Mouse (Mus musculus) lung, adult 18-20 months (tissue): ENCODE measurements around the gene Tubb2a.

Experiments used
- DNase-seq, 2 experiments: peaks; one replicate each; pipeline ENCODE4 v3.0.0; 2022; ENCODE audit warnings: mixed read lengths in 2 of 2

The Tubb2a gene

GRCm38 (mm10) chr13:34077492-34078271, at the start of gene Tubb2a:
Gene Tubb2a (minus strand): TSS chr13:34078007.
- peak; percentile 93 to 95 for DNase-seq

- DNase-seq: no peak
These were observed 47.9 kb upstream of the Tubb2a start for GRCm38 (mm10) chr13:34125711-34126110.

GRCm38 (mm10) chr13:34120536-34120935, 42.7 kb upstream of the Tubb2a start:
- DNase-seq: no peak

- DNase-seq: no peak
These were observed 41.6 kb upstream of the Tubb2a start for GRCm38 (mm10) chr13:34119406-34119805.

- DNase-seq: no peak
These were observed 41.0 kb upstream of the Tubb2a start for GRCm38 (mm10) chr13:34118816-34119215.

- DNase-seq: no peak
These were observed 38.7 kb upstream of the Tubb2a start for GRCm38 (mm10) chr13:34116508-34116907.

- no peak for DNase-seq
These were observed 36.8 kb upstream of the Tubb2a start for GRCm38 (mm10) chr13:34114654-34115053.

GRCm38 (mm10) chr13:34113086-34113485, 35.3 kb upstream of the Tubb2a start:
- DNase-seq: no peak

- DNase-seq: peak; percentile 55 to 81
These were observed 34.7 kb upstream of the Tubb2a start for GRCm38 (mm10) chr13:34112369-34113081.

GRCm38 (mm10) chr13:34111878-34112277, 34.1 kb upstream of the Tubb2a start:
- DNase-seq: no peak

GRCm38 (mm10) chr13:34111019-34111418, 33.2 kb upstream of the Tubb2a start:
- no peak for DNase-seq

- peak; percentile 48 to 73 for DNase-seq
These were observed 31.9 kb upstream of the Tubb2a start for GRCm38 (mm10) chr13:34109677-34110058.

GRCm38 (mm10) chr13:34109035-34109676, 31.3 kb upstream of the Tubb2a start:
- DNase-seq: no peak

- no peak for DNase-seq
These were observed 29.2 kb upstream of the Tubb2a start for GRCm38 (mm10) chr13:34106999-34107398.

GRCm38 (mm10) chr13:34106256-34106655, 28.4 kb upstream of the Tubb2a start:
- no peak for DNase-seq

GRCm38 (mm10) chr13:34105364-34105763, 27.6 kb upstream of the Tubb2a start:
- no peak for DNase-seq

- DNase-seq: no peak
These were observed 24.1 kb upstream of the Tubb2a start for GRCm38 (mm10) chr13:34101908-34102307.

GRCm38 (mm10) chr13:34101247-34101646, 23.4 kb upstream of the Tubb2a start:
- DNase-seq: no peak

GRCm38 (mm10) chr13:34100733-34101132, 22.9 kb upstream of the Tubb2a start:
- DNase-seq: no peak

GRCm38 (mm10) chr13:34097086-34097485, 19.3 kb upstream of the Tubb2a start:
- peak in 1 of 2 experiments; percentile 50 for DNase-seq

GRCm38 (mm10) chr13:34096455-34096854, 18.6 kb upstream of the Tubb2a start:
- DNase-seq: peak in 1 of 2 experiments; percentile 46

GRCm38 (mm10) chr13:34095542-34096435, 18.0 kb upstream of the Tubb2a start:
- DNase-seq: no peak

- DNase-seq: no peak
These were observed 11.6 kb upstream of the Tubb2a start for GRCm38 (mm10) chr13:34089358-34089757.
